Mouse (Mus musculus) gastrocnemius, postnatal 4 days (tissue): ENCODE measurements at regions not wholly inside any gene's neighbourhood (a gene's known extent, or its start where the extent isn't known, plus 50 kb on each side); places are given as distances from the start of the nearest gene placed in this dataset.

Source experiments
- DNase-seq, 2 experiments: peaks; one replicate each; pipeline ENCODE4 v3.0.0; 2021 to 2022; ENCODE audit warnings: low spot score in 2 of 2, mixed read lengths in 2 of 2

- DNase-seq = no peak
Measured at GRCm38 (mm10) chr3:14952169-14952729, 66.2 kb downstream of the Car2 start.

- DNase-seq = no peak
Measured at GRCm38 (mm10) chr3:14952951-14953350, 66.9 kb downstream of the Car2 start.

- DNase-seq = no peak
Measured at GRCm38 (mm10) chr3:14957481-14957880, 71.4 kb downstream of the Car2 start.

GRCm38 (mm10) chr3:14958277-14958676, 72.2 kb downstream of the Car2 start:
- no peak for DNase-seq

GRCm38 (mm10) chr3:14959586-14959985, 73.5 kb downstream of the Car2 start:
- DNase-seq = no peak

GRCm38 (mm10) chr3:14964795-14965194, 78.7 kb downstream of the Car2 start:
- DNase-seq = no peak

- DNase-seq = no peak
Measured at GRCm38 (mm10) chr3:14965438-14966044, 79.5 kb downstream of the Car2 start.

GRCm38 (mm10) chr3:14967235-14967634, 81.2 kb downstream of the Car2 start:
- DNase-seq = no peak

GRCm38 (mm10) chr3:14968345-14968744, 82.3 kb downstream of the Car2 start:
- no peak for DNase-seq

- no peak for DNase-seq
Measured at GRCm38 (mm10) chr3:14969698-14970097, 83.6 kb downstream of the Car2 start.

- DNase-seq = no peak
Measured at GRCm38 (mm10) chr3:14971647-14972046, 85.6 kb downstream of the Car2 start.

GRCm38 (mm10) chr3:14974758-14975157, 88.7 kb downstream of the Car2 start:
- no peak for DNase-seq

GRCm38 (mm10) chr3:14975203-14975602, 89.1 kb downstream of the Car2 start:
- no peak for DNase-seq

- DNase-seq = no peak
Measured at GRCm38 (mm10) chr3:14979116-14979613, 93.1 kb downstream of the Car2 start.

GRCm38 (mm10) chr3:14989635-14990034, 103.6 kb downstream of the Car2 start:
- no peak for DNase-seq

- DNase-seq = no peak
Measured at GRCm38 (mm10) chr3:14993936-14994335, 107.9 kb downstream of the Car2 start.

GRCm38 (mm10) chr3:14997241-14997640, 111.2 kb downstream of the Car2 start:
- no peak for DNase-seq

GRCm38 (mm10) chr3:14998521-14998920, 112.4 kb downstream of the Car2 start:
- no peak for DNase-seq

GRCm38 (mm10) chr3:14999411-14999810, 113.3 kb downstream of the Car2 start:
- no peak for DNase-seq

GRCm38 (mm10) chr3:14999914-15000313, 113.8 kb downstream of the Car2 start:
- no peak for DNase-seq

GRCm38 (mm10) chr3:15000657-15001056, 114.6 kb downstream of the Car2 start:
- DNase-seq = no peak

GRCm38 (mm10) chr3:15007821-15008220, 121.7 kb downstream of the Car2 start:
- DNase-seq = no peak

GRCm38 (mm10) chr3:15008501-15008900, 122.4 kb downstream of the Car2 start:
- DNase-seq = no peak
